Mouse (Mus musculus) spleen, adult 2 months (tissue): Measurements from ENCODE around the gene Sdc4. TPM values are rescaled to one million over a fixed set of nuclear protein-coding genes. Genes with fewer than 3 reads are reported as not detected.
A peak's percentile ranks its signal among the peaks of the same experiment; 100 is the strongest.

ENCODE experiments used
- DNase-seq, 2 experiments: peaks; one replicate each; pipeline versions ENCODE4 v3.0.0 to v3.0.0-alpha.2; 2012 to 2021; ENCODE audit warnings: low spot score in 2 of 2, low read depth in 1 of 2
- H3K27ac ChIP-seq: fragments of 200-500 bp; 2 replicates; pipeline ENCODE4 v1.5.1; 2012; ENCODE audit warnings: low read length, inconsistent platforms; ENCODE audit not compliant: insufficient read depth
- H3K27me3 ChIP-seq: fragments of 200-500 bp; 2 replicates; pipeline ENCODE4 v1.6.1; 2012; ENCODE audit warnings: mild to moderate bottlenecking, moderate library complexity, low read length, inconsistent platforms; ENCODE audit not compliant: control insufficient read depth, insufficient read depth
- H3K36me3 ChIP-seq: fragments of 200-500 bp; 2 replicates; pipeline ENCODE4 v1.6.1; 2012; ENCODE audit warnings: mild to moderate bottlenecking, low read length, inconsistent platforms; ENCODE audit not compliant: control insufficient read depth, insufficient read depth
- H3K4me1 ChIP-seq: fragments of 200-500 bp; 2 replicates; pipeline ENCODE4 v1.6.1; 2011; ENCODE audit warnings: inconsistent platforms; ENCODE audit not compliant: control insufficient read depth, insufficient read depth, insufficient read length
- H3K4me3 ChIP-seq: fragments of 200-500 bp; 2 replicates; pipeline ENCODE4 v1.5.1; 2011; ENCODE audit warnings: mild to moderate bottlenecking, inconsistent platforms; ENCODE audit not compliant: insufficient read depth, insufficient read length; ENCODE audit errors: extremely low read depth
- CTCF ChIP-seq: fragments of 200-500 bp; IDR thresholded peaks from 2 replicates; pipeline ENCODE4 v1.5.1; 2011; ENCODE audit warnings: mild to moderate bottlenecking, inconsistent platforms; ENCODE audit not compliant: insufficient read depth, insufficient read length, insufficient replicate concordance; ENCODE audit errors: extremely low read depth
- POLR2A ChIP-seq: fragments of 200-500 bp; IDR thresholded peaks from 2 replicates; pipeline ENCODE4 v1.6.1; 2011; ENCODE audit warnings: low read depth, low read length, inconsistent platforms
- WGBS: fragments of 180-500 bp; shearing (Covaris S2); methylation state at CpG from one replicate; pipeline ENCODE4 v1.1.7; 2018; 5-methylcytosine and 5-hydroxymethylcytosine counted together
- polyA plus RNA-seq: library from polyadenylated mRNA; depleted of rRNA; stranded (reverse); fragments of >200 nt; gene quantifications from 2 replicates; pipeline ENCODE4 v1.2.3, GENCODE M21; 2012

Gene Sdc4
- polyA plus RNA-seq, 1 experiment = 21.0 TPM

DNA sequence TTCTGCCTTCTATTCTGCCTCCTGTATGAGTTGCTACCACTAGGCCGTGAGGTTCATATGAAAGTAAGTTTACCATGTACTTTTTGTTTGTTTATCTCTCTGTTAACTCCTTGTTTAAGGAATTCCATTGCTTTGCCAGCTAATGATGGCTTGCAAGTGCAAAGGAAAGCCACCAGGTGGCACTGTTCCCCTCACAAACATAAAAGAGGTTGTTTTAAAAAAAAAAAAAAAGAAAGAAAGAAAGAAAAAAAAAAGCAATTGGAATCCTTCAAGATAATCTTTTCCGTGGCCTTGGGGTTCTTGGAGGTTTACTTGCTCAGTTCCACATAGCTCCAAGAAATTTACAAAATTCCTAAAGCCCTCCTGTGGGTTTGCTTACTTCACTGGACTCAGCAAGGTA is 26.5 kb downstream of the Sdc4 start:
- H3K36me3 ChIP-seq = no peaks in the 10 kb centered on the region
- 2% methylated on average over 2 of the region's 2 CpGs for WGBS
- H3K4me3 ChIP-seq = no peak overlapping the region
- H3K27me3 ChIP-seq = no peaks in the 10 kb centered on the region
- H3K4me1 ChIP-seq = peaks cover 26% of the 10 kb centered on the region
- no peak for DNase-seq
- H3K27ac ChIP-seq = no peak overlapping the region
- TF ChIP-seq CTCF = peak; percentile 39; the same call in 1 of the 2 replicates
- TF ChIP-seq POLR2A = no peak

DNA sequence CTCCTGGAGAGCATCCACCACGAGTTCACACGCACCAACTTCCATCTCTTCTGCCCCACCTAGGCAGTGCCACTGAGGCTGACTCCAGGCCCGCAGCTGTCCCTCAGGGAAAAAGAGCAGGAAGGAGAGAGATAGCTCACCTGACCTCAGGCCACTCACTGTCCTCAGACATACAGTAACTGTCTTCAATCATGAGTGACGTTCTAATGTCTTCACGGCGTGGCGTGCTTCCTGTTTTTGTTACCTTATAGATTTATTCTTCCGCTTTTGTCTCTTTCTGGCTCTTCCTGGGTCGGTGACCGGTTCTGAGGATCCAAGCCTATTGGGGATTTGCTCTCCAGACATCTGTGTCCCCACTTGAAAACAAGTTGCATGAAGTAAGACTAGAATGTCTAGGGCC is 29.1 kb downstream of the Sdc4 start:
- H3K27ac ChIP-seq = peak overlapping the region; percentile 59
- peak overlapping the region; percentile 43; the same call in 1 of the 2 replicates for H3K4me3 ChIP-seq
- 49% methylated on average over 10 of the region's 10 CpGs for WGBS
- no peaks in the 10 kb centered on the region for H3K27me3 ChIP-seq
- H3K4me1 ChIP-seq = peaks cover 17% of the 10 kb centered on the region
- DNase-seq = peak in 1 of 2 experiments; percentile 39
- no peaks in the 10 kb centered on the region for H3K36me3 ChIP-seq
- no peak for TF ChIP-seq CTCF
- no peak for TF ChIP-seq POLR2A

DNA sequence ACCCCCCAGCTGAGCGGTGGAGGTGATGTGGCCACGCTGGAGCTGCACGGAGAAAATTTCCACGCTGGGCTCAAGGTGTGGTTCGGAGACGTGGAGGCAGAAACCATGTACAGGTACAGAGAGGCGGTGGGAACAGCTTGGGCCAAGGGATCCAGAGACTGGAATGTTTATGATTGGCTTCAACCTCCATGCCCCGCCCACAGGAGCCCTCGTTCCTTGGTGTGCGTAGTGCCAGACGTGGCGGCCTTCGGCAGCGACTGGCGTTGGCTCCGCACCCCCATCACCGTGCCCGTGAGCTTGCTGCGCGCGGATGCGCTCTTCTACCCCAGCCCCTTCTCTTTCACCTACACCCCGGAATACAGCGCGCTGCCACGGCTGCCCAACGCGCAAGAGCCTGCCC is 29.5 kb downstream of the Sdc4 start:
- Histone ChIP-seq H3K27ac (peak overlapping the region; percentile 59), H3K27me3 (no peaks in the 10 kb centered on the region), H3K4me1 (peaks cover 17% of the 10 kb centered on the region), H3K36me3 (no peaks in the 10 kb centered on the region), H3K4me3 (peak overlapping the region; percentile 43; the same call in 1 of the 2 replicates)
- TF ChIP-seq POLR2A (no peak), CTCF (no peak)
- no peak for DNase-seq
- WGBS = 45% methylated on average over 28 of the region's 28 CpGs

DNA sequence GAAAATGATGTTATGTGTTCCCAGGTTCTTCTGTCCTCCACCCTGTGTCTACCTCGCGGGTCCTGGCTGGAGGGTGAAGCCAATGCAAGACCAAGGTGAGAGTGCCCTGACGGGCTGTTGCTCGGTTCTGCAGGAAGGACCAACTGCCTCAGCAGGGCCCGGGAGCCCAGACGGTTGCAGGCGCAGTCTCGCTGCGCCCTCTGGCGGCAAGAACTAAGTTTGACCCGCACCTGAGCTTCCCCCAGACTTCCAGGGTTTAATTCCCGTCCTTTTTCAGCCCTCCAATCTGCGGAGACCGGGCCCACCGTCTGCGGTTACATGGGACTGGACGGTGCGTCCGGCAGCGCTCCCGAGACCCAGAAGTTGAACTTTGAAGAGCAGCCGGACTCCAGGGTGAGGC is 36.0 kb downstream of the Sdc4 start:
- WGBS = 1% methylated on average over 22 of the region's 22 CpGs
- H3K4me3 ChIP-seq = no peak overlapping the region
- peaks cover 12% of the 10 kb centered on the region for H3K27me3 ChIP-seq
- no peak overlapping the region for H3K27ac ChIP-seq
- DNase-seq = peak in 1 of 2 experiments; percentile 54
- no peaks in the 10 kb centered on the region for H3K36me3 ChIP-seq
- H3K4me1 ChIP-seq = no peaks in the 10 kb centered on the region; the same call in 1 of the 2 replicates
- peak; percentile 93 for TF ChIP-seq CTCF
- no peak for TF ChIP-seq POLR2A

DNA sequence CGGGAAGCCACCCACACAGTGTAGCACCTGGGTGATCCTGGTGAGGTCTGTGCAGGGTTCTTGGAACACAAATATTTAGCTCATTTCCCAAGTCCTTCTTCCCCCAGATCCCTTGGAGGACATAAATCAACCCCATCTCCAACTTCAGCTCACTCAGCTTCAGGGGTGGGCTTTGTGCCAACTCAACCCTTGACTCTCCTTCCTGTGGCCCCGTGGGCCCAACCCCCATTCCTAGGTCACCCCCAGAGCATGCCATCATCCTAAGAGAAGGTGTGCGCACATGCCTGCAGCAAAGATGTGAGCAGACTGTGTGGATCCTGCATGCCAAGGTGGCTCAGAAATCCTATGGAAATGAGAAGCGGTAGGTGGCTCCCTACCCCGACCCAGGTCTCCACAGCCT is 38.2 kb downstream of the Sdc4 start:
- Histone ChIP-seq H3K27me3 (peaks cover 15% of the 10 kb centered on the region), H3K27ac (no peak overlapping the region), H3K4me3 (no peak overlapping the region), H3K36me3 (no peaks in the 10 kb centered on the region), H3K4me1 (no peaks in the 10 kb centered on the region; the same call in 1 of the 2 replicates)
- DNase-seq = no peak
- no peak for TF ChIP-seq CTCF
- TF ChIP-seq POLR2A = no peak
- whole genome bisulfite sequencing = 48% methylated on average over 5 of the region's 5 CpGs

DNA sequence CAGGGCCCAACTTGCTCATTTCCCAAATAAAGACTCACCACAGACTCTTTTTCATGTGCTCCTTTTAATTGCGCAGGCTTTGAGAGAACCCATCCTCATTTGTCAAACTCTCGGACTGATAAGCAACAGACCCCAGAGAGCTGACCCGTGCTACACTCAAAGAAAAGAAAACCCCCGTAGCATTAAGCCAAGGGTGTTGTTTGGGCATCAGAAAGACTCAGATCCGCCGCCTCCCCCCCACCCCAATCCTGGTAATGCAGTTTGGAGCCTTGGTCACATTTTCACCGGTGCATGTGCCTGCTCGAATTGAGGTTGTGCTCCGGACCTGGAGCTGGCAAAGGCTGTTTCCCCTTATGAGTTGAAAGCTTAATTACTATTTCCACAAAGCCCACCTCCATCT is 38.6 kb downstream of the Sdc4 start, which contains the start of gene Matn4:
Matn4 (minus strand) TSS at position 101 of the 400 bp plus-strand sequence.
- peaks cover 17% of the 10 kb centered on the region for H3K27me3 ChIP-seq
- H3K36me3 ChIP-seq = no peaks in the 10 kb centered on the region
- no peaks in the 10 kb centered on the region; the same call in 1 of the 2 replicates for H3K4me1 ChIP-seq
- H3K4me3 ChIP-seq = no peak within 1 kb of the TSS
- 28% methylated on average over 9 of the region's 9 CpGs for WGBS
- H3K27ac ChIP-seq = no peak within 1 kb of the TSS
- no peak for DNase-seq
- TF ChIP-seq POLR2A (no peak), CTCF (no peak)
